Mouse (Mus musculus): Measurements from ENCODE around the gene Nfyc.

The Nfyc gene

DNA sequence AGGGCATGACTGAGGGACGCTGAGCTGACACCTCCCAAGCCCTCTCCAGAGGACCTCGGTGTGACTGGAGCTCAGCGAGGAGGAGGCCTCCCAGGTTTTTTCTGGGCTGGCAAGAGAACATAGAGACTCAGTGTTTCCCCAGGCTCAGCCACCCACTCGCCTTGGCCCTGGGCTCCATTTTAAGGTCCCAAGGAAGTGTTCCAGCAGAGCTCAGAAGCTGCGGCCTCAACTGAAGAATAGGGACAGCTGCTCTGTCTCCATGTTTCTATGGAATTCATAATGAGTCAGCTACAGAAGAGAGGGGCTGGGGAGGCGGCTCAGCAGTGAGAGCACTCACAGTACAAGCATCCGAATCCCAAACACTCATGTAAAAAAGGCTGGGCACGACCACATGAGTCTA is 113.8 kb downstream of the Nfyc start:
- DNase-seq (ENCODE audit: extremely low spot score, low read depth, low spot score): no peak

DNA sequence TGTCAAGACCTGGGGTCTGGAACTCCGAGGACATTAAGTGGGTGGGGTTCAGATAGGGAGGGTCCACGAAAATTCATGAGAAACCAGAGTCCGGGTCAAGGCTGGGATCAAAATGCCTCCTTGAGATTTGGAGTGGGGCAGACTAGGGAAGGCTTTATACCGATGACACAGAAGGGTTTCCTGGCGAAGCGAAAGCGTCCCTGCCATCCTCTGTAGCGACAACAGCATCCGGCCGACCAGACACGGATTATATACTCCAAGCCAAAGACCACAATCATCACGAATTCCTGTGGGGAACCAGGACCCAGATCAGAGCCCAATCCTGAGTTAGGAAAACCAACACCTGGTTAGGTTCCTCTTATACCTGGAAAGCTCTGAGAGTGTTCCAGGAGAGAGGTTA is 114.6 kb downstream of the Nfyc start:
- DNase-seq (ENCODE audit: extremely low spot score, low read depth, low spot score): no peak

DNA sequence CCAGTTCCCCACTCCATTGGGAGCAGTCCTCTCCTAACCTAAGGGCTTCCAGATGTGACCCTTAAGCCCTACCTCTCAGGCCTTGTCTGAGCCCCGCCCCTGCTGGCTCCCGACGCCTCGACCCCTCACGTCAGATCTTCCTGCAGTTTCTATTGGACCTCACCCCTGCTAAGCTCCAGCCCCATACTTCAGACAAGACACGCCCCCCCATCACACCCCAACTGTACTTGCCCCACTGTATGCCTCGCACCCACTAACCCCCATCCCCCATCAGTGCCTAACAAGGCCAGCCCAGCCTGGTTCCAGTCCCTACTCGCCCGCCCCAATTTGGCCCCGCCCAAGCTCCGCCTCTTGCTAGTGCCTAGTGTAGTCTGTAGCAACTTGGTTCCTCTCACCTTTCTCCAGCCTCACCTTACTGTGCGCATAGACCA is 115.2 kb downstream of the Nfyc start:
- peak; percentile 54 for DNase-seq (ENCODE audit: extremely low spot score, low read depth, low spot score)

DNA sequence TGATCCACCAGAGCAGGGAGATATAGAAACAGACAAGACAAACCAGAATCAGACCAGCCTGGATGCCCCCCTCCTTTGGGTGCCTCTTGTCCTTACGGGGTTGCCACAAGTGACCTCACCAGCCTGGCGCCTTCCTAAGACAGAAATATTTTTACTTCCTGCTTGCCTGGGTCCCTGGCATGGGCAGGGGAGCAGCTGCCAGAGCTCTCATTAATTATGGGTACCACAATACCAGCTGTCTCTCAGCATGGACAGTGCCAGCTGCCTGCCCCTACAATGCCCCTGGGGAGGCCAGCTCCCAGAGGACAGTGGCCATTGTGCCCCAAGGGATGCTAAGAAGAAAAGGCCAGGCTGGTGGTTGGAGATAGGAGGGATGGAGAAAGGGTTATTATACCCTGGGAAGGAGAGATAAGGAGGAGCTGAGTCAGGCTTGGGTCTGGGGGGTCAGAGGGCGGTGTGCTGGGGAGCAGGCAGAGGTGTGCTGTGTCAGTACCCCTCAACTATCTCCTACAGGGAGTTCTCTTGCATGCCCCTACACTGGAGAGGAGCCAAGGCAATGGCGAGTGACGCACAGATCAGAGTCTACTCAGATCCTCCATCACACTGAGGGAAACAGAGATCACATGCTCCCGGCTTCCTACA is 117.4 kb downstream of the Nfyc start:
- no peak for DNase-seq (ENCODE audit: extremely low spot score, low read depth, low spot score)

DNA sequence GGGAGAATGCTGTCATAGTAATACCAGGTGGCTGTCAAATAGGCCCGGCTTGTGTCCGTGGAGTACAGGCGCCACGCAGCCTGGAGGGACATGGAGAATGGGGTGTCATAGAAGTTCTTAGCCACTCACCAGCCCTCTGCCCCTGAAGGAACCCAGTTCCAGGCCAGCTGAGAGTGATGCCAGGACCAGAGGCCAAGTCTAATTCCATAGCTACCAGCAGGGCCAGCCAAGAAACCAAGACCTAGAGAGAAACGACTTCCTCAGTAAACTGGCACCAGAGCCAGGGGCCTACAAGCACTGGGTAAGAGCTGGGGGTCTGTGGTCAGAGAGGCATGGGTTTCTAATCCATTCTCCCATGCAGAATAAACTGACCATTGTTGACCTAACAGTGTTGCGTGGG is 118.4 kb downstream of the Nfyc start:
- no peak for DNase-seq (ENCODE audit: extremely low spot score, low read depth, low spot score)

DNA sequence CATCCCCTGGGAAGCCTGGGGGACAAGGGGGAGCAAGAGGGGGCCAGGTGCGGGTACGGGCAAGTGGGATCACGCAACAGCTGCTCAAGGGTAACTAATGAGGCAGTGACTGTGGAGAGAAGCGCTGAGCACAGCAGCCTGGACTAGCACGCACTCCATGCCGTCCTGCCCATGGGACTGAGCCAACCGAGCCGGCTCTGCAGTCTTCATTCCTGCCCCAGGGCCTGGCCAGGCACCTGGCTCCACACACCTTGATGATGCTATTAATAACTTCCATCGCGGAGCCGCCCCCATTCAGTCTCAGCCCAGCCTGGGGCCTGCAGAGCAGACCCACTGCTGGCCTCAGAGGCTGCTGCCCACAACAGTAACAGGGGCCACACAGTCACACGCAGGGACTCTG is 119.1 kb downstream of the Nfyc start:
- DNase-seq (ENCODE audit: extremely low spot score, low read depth, low spot score): no peak
